In genomic region chr3:131056893-131057660, GRCm38 (mm10) we compare ENCODE assay signal across 17 mouse cellular contexts. TPM values are rescaled to one million over a fixed set of nuclear protein-coding genes. Genes with fewer than 3 reads are reported as not detected.
A peak's percentile ranks its signal among the peaks of the same experiment; 100 is the strongest.
DNase-seq lines count a peak whose midpoint lies in the region; ATAC-seq and TF ChIP-seq lines count a peak whose summit lies in the region.
"Had no signal": no experiment of that assay in that cellular context is flagged by ENCODE, and none has a peak within 500 bp of the region (broad histone marks: within the 10 kb centered on the region; RNA-seq: fewer than 3 reads in every experiment).

No protein-coding gene starts in this region.

- no peak for ATAC-seq in liver, embryonic 12.5 days
- ATAC-seq in common myeloid progenitor, adult 5-6 weeks (replicated peaks; ENCODE audit: low read depth, poor library complexity, severe bottlenecking), result peak; percentile 99
- ATAC-seq: midbrain, embryonic 16.5 days had no signal

- no peaks in the 10 kb centered on the region for H3K79me2 ChIP-seq in liver, adult 2 months (ENCODE audit: control insufficient read depth, insufficient read depth, low read length)

- H3K4me2 ChIP-seq in liver, embryonic 12.5 days, result no peak overlapping the region
- H3K4me2 ChIP-seq: hindbrain, embryonic 15.5 days; liver, embryonic 13.5 days had no signal

- H3K27ac ChIP-seq in liver, adult 2 months (replicated peaks; ENCODE audit: insufficient read depth, low read depth, low read length), result no peak overlapping the region
- no peak overlapping the region for H3K27ac ChIP-seq in liver, embryonic 12.5 days
- H3K27ac ChIP-seq: hindbrain, embryonic 15.5 days; kidney, postnatal 0 days; liver, embryonic 13.5 days had no signal

- H3K4me3 ChIP-seq in liver, adult 2 months (ENCODE audit: insufficient read depth, low read depth, low read length), result no peak overlapping the region
- no peak overlapping the region for H3K4me3 ChIP-seq in liver, embryonic 12.5 days
- H3K4me3 ChIP-seq: hindbrain, embryonic 15.5 days; liver, embryonic 13.5 days had no signal

- WGBS in liver, adult 2 months, result 81% methylated on average over 5 of the region's 5 CpGs
- 48% methylated on average over 5 of the region's 5 CpGs for whole genome bisulfite sequencing in liver, embryonic 12.5 days (ENCODE audit: insufficient replicate concordance)

- no peaks in the 10 kb centered on the region for H3K4me1 ChIP-seq in liver, adult 2 months (ENCODE audit: control insufficient read depth, insufficient read depth, low read length)
- no peaks in the 10 kb centered on the region for H3K4me1 ChIP-seq in liver, embryonic 12.5 days
- H3K4me1 ChIP-seq: hindbrain, embryonic 15.5 days; liver, embryonic 13.5 days had no signal

- no peaks in the 10 kb centered on the region for H3K27me3 ChIP-seq in liver, adult 2 months (ENCODE audit: control insufficient read depth, insufficient read depth, low read length)
- no peaks in the 10 kb centered on the region for H3K27me3 ChIP-seq in liver, embryonic 12.5 days (replicated peaks)
- H3K27me3 ChIP-seq: hindbrain, embryonic 15.5 days; liver, embryonic 13.5 days had no signal

- no peaks in the 10 kb centered on the region for H3K9me3 ChIP-seq in liver, embryonic 12.5 days (replicated peaks)
- H3K9me3 ChIP-seq: hindbrain, embryonic 15.5 days; liver, embryonic 13.5 days had no signal

- peak; percentile 3 for DNase-seq in liver, adult 2 months (ENCODE audit: extremely low read depth, low read depth, low spot score)
- DNase-seq in natural killer cell, adult 2 months (ENCODE audit: low spot score in 2 of 2), result peak; percentile 83 to 85
- peak; percentile 34 for DNase-seq in thymus, postnatal 25 days
- no peak for DNase-seq in cerebellum, adult 9-11 months
- no peak for DNase-seq in MN1 (ENCODE audit: low spot score)
- no peak for DNase-seq in urinary bladder, postnatal 4 days (ENCODE audit: low spot score in 2 of 2)
- DNase-seq: cerebellum, adult 8-10 months; gastrocnemius, postnatal 36 days; layer of hippocampus, adult 9-11 months; liver, embryonic 13.5 days; lung, postnatal 4 days; retina, postnatal 1 day had no signal

- no peak overlapping the region for H3K9ac ChIP-seq in liver, adult 2 months (ENCODE audit: low read depth, low read length)
- H3K9ac ChIP-seq in liver, embryonic 12.5 days, result no peak overlapping the region
- H3K9ac ChIP-seq: hindbrain, embryonic 15.5 days; liver, embryonic 13.5 days had no signal

- no peaks in the 10 kb centered on the region for H3K36me3 ChIP-seq in liver, adult 2 months (ENCODE audit: control insufficient read depth, insufficient read depth, low read length)
- H3K36me3 ChIP-seq in liver, embryonic 12.5 days, result no peaks in the 10 kb centered on the region
- H3K36me3 ChIP-seq: hindbrain, embryonic 15.5 days; liver, embryonic 13.5 days had no signal

- TF ChIP-seq POLR2A in liver, adult 2 months (IDR thresholded peaks at IDR 0.05; ENCODE audit: extremely low read depth, insufficient read depth, low read length), result no peak

- TF ChIP-seq CTCF in liver, adult 2 months (IDR thresholded peaks at IDR 0.05; ENCODE audit: low read depth, low read length), result no peak

RNA-seq across cellular contexts. Expression of gene Lef1, which starts 53.2 kb away (rescaled TPM):
- total RNA-seq in liver, adult 2 months (2014; rRNA removed), result 0.20 and 0.37 TPM in 2 replicates
- 0.12 and 0.45 TPM in 2 replicates for polyA plus RNA-seq in liver, adult 2 months (2012; rRNA removed)
- 0.35 and 0.60 TPM in 2 replicates for polyA plus RNA-seq in liver, embryonic 12.5 days (2016; fragmentation: Nextera tagmentation; extraction: Ambion mirVana)
- not detected in 2 replicates for total RNA-seq in common myeloid progenitor, adult 5-6 weeks (2017)

Comparison
In these comparisons a context has a peak if more than half of its experiments do, and no peak if none do; other contexts are left out.
1. DNase-seq: peak in liver, adult 2 months (single experiment), natural killer cell, adult 2 months (2 of 2) and thymus, postnatal 25 days (single experiment); none in cerebellum, adult 9-11 months (single experiment), MN1 (single experiment) and urinary bladder, postnatal 4 days (0 of 2).